Mouse (Mus musculus) limb, embryonic 14.5 days (tissue): ENCODE measurements around the gene Stc2. TPM values are rescaled to one million over a fixed set of nuclear protein-coding genes. Genes with fewer than 3 reads are reported as not detected.

ENCODE experiments used
- ATAC-seq: fragments of 200-750 bp; cut with Nextera tagmentation; 2 replicates; pipeline ENCODE4 v1.8.0; 2017; ENCODE audit warnings: low read depth, moderate number of reproducible peaks, moderate TSS enrichment; ENCODE audit not compliant: low FRiP score
- DNase-seq: peaks from one replicate; pipeline ENCODE4 v3.0.0-alpha.2; 2015; ENCODE audit warnings: low spot score
- H3K27ac ChIP-seq: fragments of 300-500 bp; sonication (generic); replicated peaks from 2 replicates; pipeline ENCODE4 v1.5.1; 2014; ENCODE audit warnings: low read depth, mild to moderate bottlenecking, low read length, moderate library complexity, mixed read lengths
- H3K27me3 ChIP-seq: fragments of 300-500 bp; sonication (generic); 2 replicates; pipeline ENCODE4 v1.6.1; 2014; ENCODE audit warnings: low read length, mixed read lengths; ENCODE audit not compliant: control insufficient read depth, insufficient read depth
- H3K36me3 ChIP-seq: fragments of 300-500 bp; sonication (generic); 2 replicates; pipeline ENCODE4 v1.6.1; 2014; ENCODE audit warnings: mild to moderate bottlenecking, low read length, moderate library complexity, mixed read lengths; ENCODE audit not compliant: control insufficient read depth, insufficient read depth
- H3K4me1 ChIP-seq: fragments of 300-500 bp; sonication (generic); 2 replicates; pipeline ENCODE4 v1.6.1; 2014; ENCODE audit warnings: antibody characterized with exemption, low read length, mixed read lengths; ENCODE audit not compliant: control insufficient read depth, insufficient read depth
- H3K4me2 ChIP-seq: fragments of 300-500 bp; sonication (generic); replicated peaks from 2 replicates; pipeline ENCODE4 v1.6.1; 2014; ENCODE audit warnings: low read depth, mild to moderate bottlenecking, low read length, moderate library complexity; ENCODE audit not compliant: severe bottlenecking
- H3K4me3 ChIP-seq: fragments of 300-500 bp; sonication (generic); replicated peaks from 2 replicates; pipeline ENCODE4 v1.5.1; 2014; ENCODE audit warnings: low read length
- H3K9ac ChIP-seq: fragments of 300-500 bp; sonication (generic); 2 replicates; pipeline ENCODE4 v1.6.1; 2014; ENCODE audit warnings: mild to moderate bottlenecking, low read depth, low read length, moderate library complexity; ENCODE audit not compliant: severe bottlenecking
- H3K9me3 ChIP-seq: fragments of 300-500 bp; sonication (generic); 2 replicates; pipeline ENCODE4 v1.6.1; 2016; ENCODE audit warnings: low read length; ENCODE audit not compliant: control insufficient read depth
- POLR2A ChIP-seq: fragments of 200-500 bp; IDR thresholded peaks from 2 replicates; pipeline ENCODE4 v1.8.0; 2012; ENCODE audit warnings: inconsistent platforms, mild to moderate bottlenecking, moderate library complexity, borderline replicate concordance; ENCODE audit not compliant: insufficient read depth, insufficient read length; ENCODE audit errors: extremely low read depth
- WGBS: fragments of 180-500 bp; shearing (Covaris S2); extraction: QIAGEN DNeasy Blood & Tissue Kit; methylation state at CpG from one replicate; pipeline ENCODE4 v1.1.7; 2014; 5-methylcytosine and 5-hydroxymethylcytosine counted together
- polyA plus RNA-seq, 2 experiments: library from polyadenylated mRNA; depleted of rRNA in 1 of 2; stranded (reverse) in 1 of 2; unstranded in 1 of 2; fragments of >200 nt; fragmentation: Nextera tagmentation in 1 of 2; extraction: Ambion mirVana in 1 of 2; gene quantifications; 2 replicates each; pipeline versions ENCODE4 v1.2.1 to v1.2.3; 2012 to 2014

Gene Stc2
- polyA plus RNA-seq, 2 experiments: 1.8 to 4.1 TPM

GRCm38 (mm10) chr11:31396638-31397417 lies 27.0 kb upstream of the Stc2 start:
- Histone ChIP-seq H3K9me3 (no peaks in the 10 kb centered on the region), H3K4me3 (no peak overlapping the region), H3K4me2 (no peak overlapping the region), H3K27ac (no peak overlapping the region), H3K4me1 (no peaks in the 10 kb centered on the region), H3K36me3 (no peaks in the 10 kb centered on the region), H3K27me3 (no peaks in the 10 kb centered on the region), H3K9ac (no peak overlapping the region)
- TF ChIP-seq POLR2A: no peak
- DNase-seq (peak; percentile 23), ATAC-seq (no peak)
- 49% methylated on average over 6 of the region's 6 CpGs for WGBS

- no peak for ATAC-seq
- H3K4me3 ChIP-seq: no peak overlapping the region
These were observed 24.2 kb upstream of the Stc2 start for GRCm38 (mm10) chr11:31394026-31394425.

GRCm38 (mm10) chr11:31392340-31392739 lies 22.5 kb upstream of the Stc2 start:
- H3K36me3 ChIP-seq: no peaks in the 10 kb centered on the region
- no peak for DNase-seq

More at GRCm38 (mm10) chr11:31394026-31394425, 24.2 kb upstream of the Stc2 start:
- Histone ChIP-seq H3K4me2 (no peak overlapping the region), H3K9me3 (no peaks in the 10 kb centered on the region), H3K9ac (no peak overlapping the region), H3K27ac (no peak overlapping the region), H3K27me3 (no peaks in the 10 kb centered on the region), H3K4me1 (no peaks in the 10 kb centered on the region), H3K36me3 (no peaks in the 10 kb centered on the region)
- no peak for TF ChIP-seq POLR2A
- DNase-seq: no peak
- 74% methylated on average over 6 of the region's 6 CpGs for WGBS

GRCm38 (mm10) chr11:31388890-31389289 lies 19.0 kb upstream of the Stc2 start:
- no peaks in the 10 kb centered on the region for H3K27me3 ChIP-seq
- H3K4me3 ChIP-seq: no peak overlapping the region
- TF ChIP-seq POLR2A: no peak
- H3K9ac ChIP-seq: no peak overlapping the region
- H3K36me3 ChIP-seq: no peaks in the 10 kb centered on the region
- DNase-seq: no peak
- H3K9me3 ChIP-seq: no peaks in the 10 kb centered on the region
- no peaks in the 10 kb centered on the region for H3K4me1 ChIP-seq
- H3K4me2 ChIP-seq: no peak overlapping the region
- no peak for ATAC-seq
- 79% methylated on average over 4 of the region's 4 CpGs for WGBS
- H3K27ac ChIP-seq: no peak overlapping the region

More at GRCm38 (mm10) chr11:31392340-31392739, 22.5 kb upstream of the Stc2 start:
- no peak for TF ChIP-seq POLR2A
- no peaks in the 10 kb centered on the region for H3K27me3 ChIP-seq
- no peaks in the 10 kb centered on the region for H3K4me1 ChIP-seq
- H3K4me3 ChIP-seq: no peak overlapping the region
- H3K4me2 ChIP-seq: no peak overlapping the region
- H3K27ac ChIP-seq: no peak overlapping the region
- ATAC-seq: no peak
- no peaks in the 10 kb centered on the region for H3K9me3 ChIP-seq
- no peak overlapping the region for H3K9ac ChIP-seq
- WGBS: 73% methylated on average over 5 of the region's 5 CpGs

GRCm38 (mm10) chr11:31387526-31387925 lies 17.7 kb upstream of the Stc2 start:
- Histone ChIP-seq H3K4me2 (no peak overlapping the region), H3K9ac (no peak overlapping the region), H3K36me3 (no peaks in the 10 kb centered on the region), H3K9me3 (no peaks in the 10 kb centered on the region), H3K4me3 (no peak overlapping the region), H3K27me3 (no peaks in the 10 kb centered on the region), H3K27ac (no peak overlapping the region), H3K4me1 (no peaks in the 10 kb centered on the region)
- DNase-seq (no peak), ATAC-seq (no peak)
- no peak for TF ChIP-seq POLR2A
- 79% methylated on average over 5 of the region's 5 CpGs for WGBS
